Mouse (Mus musculus) ovary, adult 18-20 months (tissue): ENCODE results near the gene Auh.

ENCODE experiments used
- DNase-seq: peaks from one replicate; pipeline ENCODE4 v3.0.0; 2022; ENCODE audit warnings: low spot score, mixed read lengths

The Auh gene

GRCm38 (mm10) chr13:52929209-52930171, at the start of gene Auh:
TSS of gene Auh (minus strand) at chr13:52929681.
- DNase-seq = peak; percentile 73

- peak; percentile 55 for DNase-seq
These were observed 49.0 kb upstream of the Auh start for GRCm38 (mm10) chr13:52978321-52978981.

GRCm38 (mm10) chr13:52977757-52978156, 48.3 kb upstream of the Auh start:
- no peak for DNase-seq

GRCm38 (mm10) chr13:52977221-52977609, 47.7 kb upstream of the Auh start:
- no peak for DNase-seq

GRCm38 (mm10) chr13:52976510-52977220, 47.2 kb upstream of the Auh start:
- DNase-seq = peak; percentile 48

- no peak for DNase-seq
These were observed 46.6 kb upstream of the Auh start for GRCm38 (mm10) chr13:52976130-52976509.

- no peak for DNase-seq
These were observed 45.2 kb upstream of the Auh start for GRCm38 (mm10) chr13:52974676-52975075.

- no peak for DNase-seq
These were observed 43.9 kb upstream of the Auh start for GRCm38 (mm10) chr13:52973427-52973826.

- DNase-seq = no peak
These were observed 43.1 kb upstream of the Auh start for GRCm38 (mm10) chr13:52972626-52973025.

GRCm38 (mm10) chr13:52970876-52971275, 41.4 kb upstream of the Auh start:
- DNase-seq = no peak

GRCm38 (mm10) chr13:52962922-52963321, 33.4 kb upstream of the Auh start:
- DNase-seq = no peak

GRCm38 (mm10) chr13:52962361-52962760, 32.9 kb upstream of the Auh start:
- no peak for DNase-seq

GRCm38 (mm10) chr13:52953779-52954553, 24.5 kb upstream of the Auh start:
- DNase-seq = no peak

- DNase-seq = no peak
These were observed 19.7 kb upstream of the Auh start for GRCm38 (mm10) chr13:52949211-52949610.

GRCm38 (mm10) chr13:52947545-52947944, 18.1 kb upstream of the Auh start:
- no peak for DNase-seq

- no peak for DNase-seq
These were observed 16.3 kb upstream of the Auh start for GRCm38 (mm10) chr13:52945769-52946168.

- no peak for DNase-seq
These were observed 14.6 kb upstream of the Auh start for GRCm38 (mm10) chr13:52944116-52944515.

- no peak for DNase-seq
These were observed 13.5 kb upstream of the Auh start for GRCm38 (mm10) chr13:52942876-52943388.

GRCm38 (mm10) chr13:52940956-52941355, 11.5 kb upstream of the Auh start:
- no peak for DNase-seq

GRCm38 (mm10) chr13:52930582-52930981, 1.1 kb upstream of the Auh start:
- no peak for DNase-seq

GRCm38 (mm10) chr13:52928392-52928791, 1.1 kb downstream of the Auh start:
- DNase-seq = no peak

GRCm38 (mm10) chr13:52924457-52924856, 5.0 kb downstream of the Auh start:
- no peak for DNase-seq
